Mouse (Mus musculus) stomach, postnatal 0 days (tissue): ENCODE data around the gene Irak4.

Source experiments
- CTCF ChIP-seq: IDR thresholded peaks from 2 replicates; pipeline ENCODE4 v1.5.1; 2016; ENCODE audit warnings: antibody characterized with exemption, low read depth, mild to moderate bottlenecking, moderate library complexity
- EP300 ChIP-seq: optimal IDR thresholded peaks from 2 replicates; pipeline ENCODE3; 2016; ENCODE audit warnings: antibody characterized with exemption

GRCm38 (mm10) chr15:94520205-94520900 is 23.1 kb upstream of the Irak4 start:
- peak; percentile 88 for TF ChIP-seq CTCF
- no peak for TF ChIP-seq EP300
